Mouse (Mus musculus): ENCODE measurements around the gene Usp54.
"Not testable (repeated sequence)": the region's sequence is repeated elsewhere in the genome, so short reads cannot be mapped to it uniquely, and the experiment has no call there.

The Usp54 gene

GRCm38 (mm10) chr14:20610146-20610545 lies 30.7 kb downstream of the Usp54 start:
- no peak for DNase-seq (ENCODE audit: low spot score in 2 of 2)

GRCm38 (mm10) chr14:20609519-20609918 lies 31.3 kb downstream of the Usp54 start:
- DNase-seq (ENCODE audit: low spot score in 2 of 2) = no peak

- DNase-seq (ENCODE audit: low spot score in 2 of 2) = no peak
Observed at GRCm38 (mm10) chr14:20607396-20608126, 33.3 kb downstream of the Usp54 start.

GRCm38 (mm10) chr14:20601287-20601686 lies 39.6 kb downstream of the Usp54 start:
- no peak for DNase-seq (ENCODE audit: low spot score in 2 of 2)

- no peak for DNase-seq (ENCODE audit: low spot score in 2 of 2)
Observed at GRCm38 (mm10) chr14:20600203-20600602, 40.7 kb downstream of the Usp54 start.

- DNase-seq (ENCODE audit: low spot score in 2 of 2) = no peak
Observed at GRCm38 (mm10) chr14:20599542-20599941, 41.3 kb downstream of the Usp54 start.

- DNase-seq (ENCODE audit: low spot score in 2 of 2) = peak; percentile 55 to 80
Observed at GRCm38 (mm10) chr14:20595781-20596180, 45.1 kb downstream of the Usp54 start.

GRCm38 (mm10) chr14:20587458-20587857 lies 53.4 kb downstream of the Usp54 start:
- DNase-seq (ENCODE audit: low spot score in 2 of 2) = no peak

GRCm38 (mm10) chr14:20578822-20579407 lies 61.9 kb downstream of the Usp54 start:
- no peak for DNase-seq (ENCODE audit: low spot score in 2 of 2)

- DNase-seq (ENCODE audit: low spot score in 2 of 2) = peak; percentile 22 to 81
Observed at GRCm38 (mm10) chr14:20576179-20576578, 64.7 kb downstream of the Usp54 start.

- DNase-seq (ENCODE audit: low spot score in 2 of 2) = not testable (repeated sequence)
Observed at GRCm38 (mm10) chr14:20573196-20573595, 67.7 kb downstream of the Usp54 start.

- no peak for DNase-seq (ENCODE audit: low spot score in 2 of 2)
Observed at GRCm38 (mm10) chr14:20565256-20566021, 75.4 kb downstream of the Usp54 start.

GRCm38 (mm10) chr14:20564692-20565091 lies 76.2 kb downstream of the Usp54 start:
- DNase-seq (ENCODE audit: low spot score in 2 of 2) = no peak

- DNase-seq (ENCODE audit: low spot score in 2 of 2) = no peak
Observed at GRCm38 (mm10) chr14:20561897-20562296, 79.0 kb downstream of the Usp54 start.

GRCm38 (mm10) chr14:20550136-20550535 lies 90.7 kb downstream of the Usp54 start:
- DNase-seq (ENCODE audit: low spot score in 2 of 2) = no peak

- DNase-seq (ENCODE audit: low spot score in 2 of 2) = peak; percentile 42 to 76
Observed at GRCm38 (mm10) chr14:20546415-20546814, 94.4 kb downstream of the Usp54 start, which contains the start of gene Ppp3cb. Gene Ppp3cb, minus strand, starts transcription at chr14:20546573.

GRCm38 (mm10) chr14:20545529-20546331 lies 95.1 kb downstream of the Usp54 start:
- peak; percentile 51 to 79 for DNase-seq (ENCODE audit: low spot score in 2 of 2)

GRCm38 (mm10) chr14:20544467-20545411 lies 96.1 kb downstream of the Usp54 start:
- DNase-seq (ENCODE audit: low spot score in 2 of 2) = no peak

- DNase-seq (ENCODE audit: low spot score in 2 of 2) = no peak
Observed at GRCm38 (mm10) chr14:20529643-20530042, 111.2 kb downstream of the Usp54 start.

GRCm38 (mm10) chr14:20520179-20520578 lies 120.7 kb downstream of the Usp54 start:
- no peak for DNase-seq (ENCODE audit: low spot score in 2 of 2)

- DNase-seq (ENCODE audit: low spot score in 2 of 2) = no peak
Observed at GRCm38 (mm10) chr14:20508424-20508823, 132.4 kb downstream of the Usp54 start.

Measured in left cerebral cortex, adult 9 months (tissue).